19 mouse cellular contexts compared by ENCODE assay signal in the genomic region with DNA sequence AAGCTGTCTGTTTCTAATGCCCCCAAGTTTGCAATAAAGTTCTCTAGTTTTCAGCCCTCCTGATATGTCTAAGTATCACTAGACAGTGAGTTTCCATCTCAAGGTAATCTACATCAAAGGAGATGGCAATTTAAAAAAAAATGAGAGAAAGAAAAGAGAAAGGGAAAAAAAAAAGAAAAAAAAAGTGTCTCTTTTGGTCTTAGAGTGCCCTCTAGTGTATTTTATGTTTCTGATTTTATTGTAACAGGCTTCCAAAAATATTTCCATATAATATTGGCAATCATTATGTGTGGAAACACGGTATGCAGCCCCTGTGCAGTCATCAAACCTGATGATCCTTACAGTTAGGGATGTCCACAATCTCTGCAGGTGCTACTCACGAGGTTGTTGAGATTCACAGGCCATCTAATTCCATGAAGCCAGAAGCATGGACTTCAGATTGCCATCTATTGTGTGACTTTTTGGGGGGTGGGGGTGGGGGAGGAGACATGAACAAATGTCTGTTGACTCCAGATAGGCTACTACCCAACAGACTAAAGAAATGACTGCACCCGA. TPM values are rescaled to one million over a fixed set of nuclear protein-coding genes. Genes with fewer than 3 reads are reported as not detected.
DNase-seq lines count a peak whose midpoint lies in the region; ATAC-seq and TF ChIP-seq lines count a peak whose summit lies in the region.
"Had no signal": no experiment of that assay in that cellular context is flagged by ENCODE, and none has a peak within 500 bp of the region (broad histone marks: within the 10 kb centered on the region; RNA-seq: fewer than 3 reads in every experiment).

No protein-coding gene starts in this region.

- H3K27me3 ChIP-seq in forebrain, embryonic 12.5 days = no peaks in the 10 kb centered on the region
- no peaks in the 10 kb centered on the region for H3K27me3 ChIP-seq in forebrain, embryonic 15.5 days
- no peaks in the 10 kb centered on the region for H3K27me3 ChIP-seq in midbrain, embryonic 14.5 days (ENCODE audit: control insufficient read depth, insufficient read depth, low read length)
- H3K27me3 ChIP-seq: hindbrain, embryonic 12.5 days; limb, embryonic 12.5 days; Patski had no signal

- 41% methylated on average over 3 of the region's 3 CpGs for WGBS in forebrain, embryonic 12.5 days
- WGBS in forebrain, embryonic 15.5 days = 26% methylated on average over 3 of the region's 3 CpGs
- WGBS in midbrain, embryonic 14.5 days = 38% methylated on average over 3 of the region's 3 CpGs

- H3K9ac ChIP-seq in forebrain, embryonic 12.5 days = no peak overlapping the region
- no peak overlapping the region for H3K9ac ChIP-seq in forebrain, embryonic 15.5 days (replicated peaks)
- no peak overlapping the region for H3K9ac ChIP-seq in midbrain, embryonic 14.5 days (replicated peaks; ENCODE audit: low read length)
- H3K9ac ChIP-seq: hindbrain, embryonic 12.5 days; limb, embryonic 12.5 days had no signal

- no peak overlapping the region for H3K4me3 ChIP-seq in forebrain, embryonic 12.5 days (replicated peaks)
- H3K4me3 ChIP-seq in forebrain, embryonic 15.5 days = no peak overlapping the region
- no peak overlapping the region for H3K4me3 ChIP-seq in left cerebral cortex, adult 2 months
- H3K4me3 ChIP-seq in midbrain, embryonic 14.5 days (replicated peaks; ENCODE audit: low read depth, low read length) = no peak overlapping the region
- H3K4me3 ChIP-seq: hindbrain, embryonic 12.5 days; limb, embryonic 12.5 days had no signal

- H3K4me1 ChIP-seq in forebrain, embryonic 12.5 days = no peaks in the 10 kb centered on the region
- 0 out of 2 replicates have a peak, but pooled peaks cover 2% of the 10 kb centered on the region for H3K4me1 ChIP-seq in forebrain, embryonic 15.5 days
- H3K4me1 ChIP-seq in midbrain, embryonic 14.5 days (ENCODE audit: control insufficient read depth, insufficient read depth, low read length) = no peaks in the 10 kb centered on the region
- H3K4me1 ChIP-seq: hindbrain, embryonic 12.5 days had no signal

- peak; percentile 71 for TF ChIP-seq CTCF in left cerebral cortex, adult 2 months (IDR thresholded peaks at IDR 0.05)

- intact Hi-C loops in left cerebral cortex, adult 2 months (cut with DNase I) = loop anchor here (2.0 to 5.0 kb wide), 5 partner anchors 78 to 862 kb away; no protein-coding TSS in a partner anchor
- intact Hi-C loops in left cerebral cortex, postnatal 10 days (cut with DNase I) = loop anchor here (5.0 kb wide), 1 partner anchor 859 kb away; no protein-coding TSS in a partner anchor

- H3K4me2 ChIP-seq in forebrain, embryonic 12.5 days = no peak overlapping the region
- H3K4me2 ChIP-seq in forebrain, embryonic 15.5 days (replicated peaks) = no peak overlapping the region
- no peak overlapping the region for H3K4me2 ChIP-seq in midbrain, embryonic 14.5 days (ENCODE audit: low read length)
- H3K4me2 ChIP-seq: heart, embryonic 11.5 days; hindbrain, embryonic 12.5 days; limb, embryonic 12.5 days had no signal

- H3K36me3 ChIP-seq in forebrain, embryonic 12.5 days (replicated peaks) = no peaks in the 10 kb centered on the region
- no peaks in the 10 kb centered on the region for H3K36me3 ChIP-seq in forebrain, embryonic 15.5 days
- H3K36me3 ChIP-seq in midbrain, embryonic 14.5 days (ENCODE audit: control insufficient read depth, insufficient read depth, low read length) = no peaks in the 10 kb centered on the region
- H3K36me3 ChIP-seq: hindbrain, embryonic 12.5 days; limb, embryonic 12.5 days had no signal

- no peaks in the 10 kb centered on the region for H3K9me3 ChIP-seq in forebrain, embryonic 12.5 days
- no peaks in the 10 kb centered on the region for H3K9me3 ChIP-seq in forebrain, embryonic 15.5 days
- no peaks in the 10 kb centered on the region for H3K9me3 ChIP-seq in midbrain, embryonic 14.5 days (ENCODE audit: control insufficient read depth, low read length)
- H3K9me3 ChIP-seq: hindbrain, embryonic 12.5 days; limb, embryonic 12.5 days had no signal

- H3K27ac ChIP-seq in forebrain, embryonic 12.5 days = no peak overlapping the region
- no peak overlapping the region for H3K27ac ChIP-seq in forebrain, embryonic 15.5 days (replicated peaks)
- H3K27ac ChIP-seq in left cerebral cortex, adult 2 months = no peak overlapping the region
- no peak overlapping the region for H3K27ac ChIP-seq in midbrain, embryonic 14.5 days (replicated peaks; ENCODE audit: low read depth, low read length)
- H3K27ac ChIP-seq: hindbrain, embryonic 12.5 days; limb, embryonic 12.5 days had no signal

- no peak for DNase-seq in left cerebral cortex, adult 2 months (ENCODE audit: extremely low spot score in 1 of 2, low spot score in 2 of 2)
- no peak for DNase-seq in left cerebral cortex, postnatal 10 days (ENCODE audit: extremely low spot score in 1 of 2, low spot score in 2 of 2)
- DNase-seq in MN1 (ENCODE audit: low spot score) = peak; percentile 45
- DNase-seq in midbrain, embryonic 14.5 days = peak; percentile 68
- DNase-seq in right cerebral cortex, postnatal 10 days (ENCODE audit: low spot score in 2 of 2) = no peak
- DNase-seq in heart, adult 11 months = no peak
- DNase-seq: kidney, adult 9 months; thymus, postnatal 25 days had no signal

- peak; percentile 60; the same call in 1 of the 2 replicates for ATAC-seq in forebrain, embryonic 12.5 days (ENCODE audit: low FRiP score)
- no peak; the same call in 1 of the 2 replicates for ATAC-seq in forebrain, embryonic 15.5 days (replicated peaks)
- no peak for ATAC-seq in midbrain, embryonic 14.5 days (ENCODE audit: low FRiP score, low TSS enrichment)
- ATAC-seq: Patski had no signal

RNA-seq across cellular contexts. Expression of a gene that starts 52.6 kb away (rescaled TPM):
- 1.0 and 1.3 TPM in 2 replicates for polyA plus RNA-seq in forebrain, embryonic 12.5 days (2016; fragmentation: Nextera tagmentation; extraction: Ambion mirVana)
- 15.6 and 19.6 TPM in 2 replicates for polyA plus RNA-seq in forebrain, embryonic 15.5 days (2015; fragmentation: Nextera tagmentation; extraction: Ambion mirVana)
- 10 to 100 TPM; 49.5 to 55.0 TPM for total RNA-seq in left cerebral cortex, adult 2 months (2021)
- total RNA-seq in left cerebral cortex, postnatal 10 days (2021) = 10 to 100 TPM; 84.1 to 87.9 TPM
- polyA plus RNA-seq in midbrain, embryonic 14.5 days (2014; fragmentation: Nextera tagmentation; extraction: Ambion mirVana) = 10.5 and 12.3 TPM in 2 replicates
- total RNA-seq: gastrocnemius, adult 18-20 months; monocyte, adult 5-6 weeks; neutrophil, adult 5-6 weeks had no signal
- polyA plus RNA-seq: C2C12, Patski had no signal

RNA-seq across cellular contexts. Expression of a gene that starts 52.6 kb away (rescaled TPM):
- not detected in 2 replicates for polyA plus RNA-seq in forebrain, embryonic 12.5 days (2016; fragmentation: Nextera tagmentation; extraction: Ambion mirVana)
- polyA plus RNA-seq in forebrain, embryonic 15.5 days (2015; fragmentation: Nextera tagmentation; extraction: Ambion mirVana) = not detected in 2 replicates
- 1 to 10 TPM in 1 of 2 experiments, under 1 TPM in 1; 0.23 to 2.3 TPM for total RNA-seq in left cerebral cortex, adult 2 months (2021)
- total RNA-seq in left cerebral cortex, postnatal 10 days (2021) = under 1 TPM in 1 of 2 experiments, not detected in 1; 0.17 TPM
- not detected in 2 replicates for polyA plus RNA-seq in midbrain, embryonic 14.5 days (2014; fragmentation: Nextera tagmentation; extraction: Ambion mirVana)
- total RNA-seq: monocyte, adult 5-6 weeks; neutrophil, adult 5-6 weeks had no signal
- polyA plus RNA-seq: C2C12; heart, embryonic 11.5 days; hindbrain, embryonic 12.5 days; limb, embryonic 12.5 days; lung, embryonic 16.5 days; Patski had no signal

Comparison
In these comparisons a context has a peak if more than half of its experiments do, and no peak if none do; other contexts are left out.
1. DNase-seq: peak in MN1 (single experiment) and midbrain, embryonic 14.5 days (single experiment); none in left cerebral cortex, adult 2 months (0 of 2), left cerebral cortex, postnatal 10 days (0 of 2), right cerebral cortex, postnatal 10 days (0 of 2) and heart, adult 11 months (single experiment).